Mouse (Mus musculus): ENCODE results near the gene Pglyrp1.

The Pglyrp1 gene

DNA sequence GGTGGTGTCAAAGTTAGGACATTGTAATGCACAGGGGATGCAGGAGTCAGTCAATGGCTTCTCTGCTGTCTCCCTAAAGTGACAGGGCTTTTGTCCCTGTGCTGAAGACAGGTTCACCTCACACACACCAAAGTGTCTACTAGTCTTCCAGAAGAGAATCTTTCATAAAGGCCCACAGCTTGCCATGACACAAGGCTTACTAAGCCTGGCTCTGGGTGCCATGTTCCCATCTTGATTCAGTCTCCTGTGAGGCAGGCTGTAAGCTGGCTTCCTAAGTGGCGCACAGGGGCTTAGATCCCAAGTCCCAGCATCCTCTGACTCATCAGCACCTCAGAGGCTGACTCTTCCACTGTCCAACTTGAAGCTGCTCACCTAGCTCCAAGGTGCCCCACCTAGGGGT, 15.8 kb downstream of the Pglyrp1 start:
- no peak for DNase-seq

DNA sequence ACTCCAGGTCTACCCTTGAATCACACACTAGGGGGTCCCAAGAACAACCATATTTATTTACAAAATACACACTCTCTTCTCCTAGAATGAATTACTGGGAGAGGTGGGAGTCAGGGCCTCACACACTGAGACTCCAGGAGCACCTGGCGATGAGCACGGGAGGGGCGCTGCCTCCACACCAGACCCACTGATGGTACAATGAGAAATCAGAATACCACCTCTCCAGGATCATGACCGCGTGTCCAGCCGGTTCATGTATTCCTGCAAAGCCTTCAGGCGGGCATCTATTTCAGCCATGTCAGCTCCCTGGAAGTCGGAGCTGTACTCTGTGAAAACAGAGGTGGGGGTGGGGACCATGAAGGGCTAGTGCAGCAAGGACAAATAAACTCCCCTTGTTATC, 19.7 kb downstream of the Pglyrp1 start:
- no peak for DNase-seq

DNA sequence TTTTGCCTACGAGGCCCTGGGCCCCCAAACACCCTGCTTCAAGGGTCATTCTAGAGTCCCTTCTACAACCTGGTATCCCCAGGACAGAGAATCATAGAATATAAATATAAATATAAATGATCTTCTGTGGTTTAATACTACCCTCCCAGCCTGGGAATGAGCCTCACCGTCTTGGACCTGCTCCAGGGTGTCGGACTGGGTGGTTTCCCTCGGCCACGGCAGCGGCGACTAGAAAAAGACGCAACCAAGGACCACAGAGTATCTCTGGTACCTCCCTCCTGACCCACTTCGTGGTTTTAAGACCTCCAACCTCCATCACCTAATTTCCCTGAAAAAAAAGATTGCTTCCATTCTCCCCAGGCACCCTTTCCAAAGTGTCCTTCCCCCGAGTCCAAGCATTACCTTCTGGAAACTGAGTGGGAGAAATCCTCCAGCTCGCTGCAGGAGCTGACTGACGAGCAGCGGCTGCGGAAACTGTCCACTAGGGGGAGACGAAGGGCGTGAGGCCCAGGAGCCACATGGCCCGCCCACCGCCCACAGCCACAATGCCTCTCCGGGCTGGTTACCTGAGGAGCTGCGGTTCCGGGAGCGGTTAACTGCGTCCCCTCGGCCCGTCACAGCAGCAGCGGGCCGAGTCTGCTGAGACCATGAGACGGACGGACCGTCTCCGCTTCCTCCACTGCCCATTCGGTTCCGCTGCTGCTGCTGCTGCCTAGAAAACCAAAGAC, 20.9 kb downstream of the Pglyrp1 start:
- peak; percentile 88 for DNase-seq

DNA sequence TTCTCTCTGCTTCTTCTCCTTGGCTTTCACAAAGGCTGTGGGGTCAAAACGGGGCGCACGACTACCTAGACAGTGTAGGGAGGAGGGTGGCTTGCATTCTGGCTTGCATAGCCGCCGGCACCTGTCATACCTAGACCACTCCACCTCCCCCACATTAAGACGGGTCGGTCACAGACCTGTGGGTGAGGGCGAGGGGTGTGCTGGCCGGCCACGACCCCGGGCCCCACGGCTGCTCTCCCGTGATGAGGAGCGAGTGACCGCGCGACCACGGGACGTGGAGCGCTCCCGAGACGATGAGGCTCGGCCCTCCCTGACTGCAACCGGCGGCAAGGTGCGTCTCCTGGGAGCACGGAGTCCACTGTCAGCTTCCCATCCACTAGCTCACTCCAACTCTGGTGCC, 21.9 kb downstream of the Pglyrp1 start:
- no peak for DNase-seq

DNA sequence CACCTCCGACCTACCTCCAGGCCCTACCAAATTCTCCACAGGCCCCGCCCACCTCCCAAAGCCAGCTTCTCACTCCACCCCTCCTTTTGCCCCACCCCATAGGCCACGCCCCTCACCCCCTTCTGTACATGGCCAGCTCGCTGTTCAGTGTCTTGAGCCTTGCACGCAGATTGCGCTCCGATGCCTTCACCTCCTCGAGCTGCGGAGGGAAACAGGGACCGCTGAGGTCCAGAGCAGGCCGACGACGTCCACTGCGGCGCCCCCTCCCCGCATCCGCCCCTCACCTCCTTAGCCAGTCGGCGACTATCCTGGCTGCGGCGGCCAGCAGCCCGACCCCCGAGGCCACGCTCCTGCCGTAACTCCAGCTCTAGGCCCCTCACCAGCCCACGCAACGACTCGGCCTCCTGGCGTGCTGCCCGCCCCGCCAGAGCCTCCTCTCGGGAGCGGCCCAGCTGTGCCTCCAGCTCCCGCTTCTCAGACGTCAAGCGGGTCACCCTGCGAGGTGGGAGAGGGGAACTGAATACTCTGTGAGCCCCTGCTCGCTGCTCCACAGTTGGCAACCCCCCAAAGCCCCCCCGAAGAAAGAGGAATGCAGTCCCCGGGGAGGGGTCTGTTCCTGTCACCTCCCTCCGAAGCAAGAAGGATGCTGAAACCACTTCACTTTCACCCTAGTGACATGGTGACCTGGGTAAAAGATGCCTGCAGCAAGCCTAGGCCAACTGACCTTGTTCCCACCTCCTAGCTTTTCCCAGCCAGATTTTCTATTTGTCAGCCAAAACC, 22.7 kb downstream of the Pglyrp1 start:
- DNase-seq: peak; percentile 66

DNA sequence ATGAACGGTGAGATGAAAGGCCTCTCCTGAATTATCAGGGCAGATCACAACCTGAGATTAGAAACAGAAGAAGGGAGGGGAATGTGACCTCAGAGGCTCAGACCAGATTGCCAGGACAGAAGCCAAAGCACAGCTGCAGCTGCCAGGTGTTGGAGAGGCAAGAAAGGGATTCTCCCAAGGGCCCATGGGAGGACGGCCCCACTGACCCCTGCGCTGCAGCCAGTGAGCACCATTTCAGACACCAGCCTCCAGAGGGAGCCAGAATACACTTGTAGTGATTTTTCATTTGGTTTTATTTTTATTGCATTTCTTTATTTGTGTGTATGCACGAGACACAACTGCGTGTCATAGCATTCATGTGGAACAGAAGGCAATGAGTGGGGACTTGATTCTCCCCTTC, 25.4 kb downstream of the Pglyrp1 start:
- DNase-seq: peak; percentile 64

DNA sequence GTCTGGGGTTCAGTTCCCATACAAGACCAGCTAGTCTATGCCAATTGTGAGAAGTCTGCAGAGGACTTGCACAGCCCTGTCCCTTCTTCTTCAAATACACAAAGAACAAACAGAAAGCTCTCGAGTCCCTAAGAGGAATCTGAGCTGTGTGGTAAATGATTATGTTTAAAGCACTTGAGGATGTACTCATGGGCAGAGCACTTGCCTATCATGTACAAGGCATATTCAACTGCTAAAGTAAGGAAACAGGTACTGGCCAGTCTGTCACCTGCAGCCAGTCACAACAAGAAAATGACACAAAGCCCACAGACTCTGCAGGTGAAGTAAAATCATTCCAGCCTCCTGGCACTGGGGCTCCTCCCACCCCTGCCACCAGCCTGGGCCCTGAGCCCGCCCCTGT, 29.4 kb downstream of the Pglyrp1 start:
- DNase-seq: no peak

DNA sequence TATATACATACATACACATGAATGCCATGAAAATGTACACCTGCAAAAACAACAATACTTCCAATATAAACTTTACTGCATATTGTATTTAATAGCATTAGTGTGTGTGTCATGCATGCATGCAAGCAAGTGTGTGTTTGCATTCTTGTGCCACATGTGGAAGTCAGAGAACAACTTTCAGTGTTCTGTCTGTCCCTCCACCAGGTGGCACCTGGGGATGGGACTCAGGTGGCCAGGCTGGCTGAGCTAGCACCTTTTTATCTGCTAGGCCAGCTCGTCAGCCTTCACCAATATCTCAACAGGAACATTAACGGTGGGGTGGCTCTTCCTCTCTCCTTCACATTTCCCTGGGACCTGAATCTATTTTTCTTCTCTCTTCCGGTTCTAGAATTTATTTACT, 31.4 kb downstream of the Pglyrp1 start:
- no peak for DNase-seq

DNA sequence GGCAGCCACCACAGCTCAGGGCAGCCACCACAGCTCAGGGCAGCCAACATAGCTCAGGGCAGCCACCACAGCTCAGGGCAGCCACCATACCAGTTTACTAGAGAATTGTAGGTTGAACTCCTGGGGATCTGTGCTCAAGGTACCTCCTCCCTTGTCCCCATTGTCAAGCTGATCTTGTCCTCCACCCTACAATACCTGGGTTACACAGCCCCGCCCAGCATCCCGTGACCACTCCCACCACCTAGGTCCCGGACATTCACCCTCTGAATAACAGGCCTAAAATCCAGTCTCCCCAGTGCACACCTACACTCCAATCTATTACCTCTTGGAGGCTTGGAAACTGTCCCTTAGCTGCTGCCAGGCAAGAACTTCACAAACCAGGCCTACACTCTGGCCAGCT, 33.8 kb downstream of the Pglyrp1 start:
- no peak for DNase-seq

DNA sequence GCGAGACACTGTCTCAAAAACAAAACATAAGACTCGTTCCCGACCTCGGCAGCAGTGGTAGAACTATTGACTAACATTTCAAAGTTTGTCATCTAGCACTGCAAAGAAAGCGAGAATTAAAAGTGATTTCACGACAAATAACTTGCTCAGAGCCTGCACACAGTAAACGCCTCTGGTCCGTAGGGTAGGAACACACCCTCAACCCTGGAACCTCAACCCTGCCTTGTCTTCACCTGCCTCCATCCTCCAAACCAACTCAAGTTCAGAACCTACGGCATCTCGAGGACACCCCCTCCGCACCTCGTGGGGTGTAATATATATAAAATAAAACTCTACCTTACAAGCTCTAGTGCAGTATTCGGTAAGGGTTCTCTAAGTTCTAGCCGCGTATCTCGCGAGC, 38.7 kb downstream of the Pglyrp1 start:
- DNase-seq: no peak

DNA sequence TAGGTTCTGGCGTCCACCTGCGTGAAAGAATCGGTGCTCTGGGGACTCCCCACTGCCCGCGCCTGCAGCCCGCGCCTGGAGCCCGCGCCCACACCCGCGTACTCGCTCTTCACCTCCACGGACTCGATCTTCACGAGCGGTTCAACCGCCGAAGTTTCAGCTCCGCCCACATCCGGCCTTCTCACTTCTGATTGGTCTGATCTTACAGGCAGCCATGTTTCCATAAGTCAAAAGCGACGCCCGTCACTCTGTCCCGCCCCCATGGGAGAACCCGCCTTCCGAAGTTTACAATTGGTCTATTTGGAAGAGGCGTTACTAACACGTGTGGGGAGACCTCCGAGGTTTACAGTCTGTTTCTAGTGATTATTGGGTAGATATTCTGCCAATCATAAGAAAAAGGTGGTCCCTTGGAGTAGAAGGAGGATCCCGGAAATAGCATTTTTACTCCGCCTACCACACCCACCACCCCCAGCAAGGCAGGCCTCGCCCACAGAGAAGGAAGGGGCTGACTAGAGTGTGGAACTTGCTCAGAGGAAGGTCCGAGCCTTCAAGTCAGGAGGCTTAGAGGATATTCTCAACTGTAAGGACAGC, 39.2 kb downstream of the Pglyrp1 start, which contains the start of gene Ccdc61:
Gene Ccdc61 (minus strand): TSS at position 175 of the 591 bp plus-strand sequence.
- DNase-seq: peak; percentile 100

DNA sequence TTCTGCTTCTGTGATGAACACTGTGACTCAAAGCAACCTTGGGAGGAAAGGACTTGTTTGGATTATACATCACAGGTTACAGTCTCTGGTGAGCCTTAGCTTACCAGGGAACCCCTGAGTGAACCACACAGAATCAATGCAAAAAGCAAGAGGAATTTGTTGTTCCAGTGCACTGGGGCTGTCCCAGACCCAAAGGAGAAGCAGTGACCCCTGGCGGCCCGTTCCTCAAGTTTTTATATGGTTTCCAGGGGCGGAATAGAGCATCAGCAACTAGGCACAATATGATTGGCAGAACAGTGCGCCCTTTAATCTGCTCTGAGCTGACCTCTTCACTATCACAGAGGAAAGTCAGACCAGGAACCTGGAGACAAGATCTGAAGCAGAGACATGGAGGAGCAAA, 45.1 kb downstream of the Pglyrp1 start:
- no peak for DNase-seq

DNA sequence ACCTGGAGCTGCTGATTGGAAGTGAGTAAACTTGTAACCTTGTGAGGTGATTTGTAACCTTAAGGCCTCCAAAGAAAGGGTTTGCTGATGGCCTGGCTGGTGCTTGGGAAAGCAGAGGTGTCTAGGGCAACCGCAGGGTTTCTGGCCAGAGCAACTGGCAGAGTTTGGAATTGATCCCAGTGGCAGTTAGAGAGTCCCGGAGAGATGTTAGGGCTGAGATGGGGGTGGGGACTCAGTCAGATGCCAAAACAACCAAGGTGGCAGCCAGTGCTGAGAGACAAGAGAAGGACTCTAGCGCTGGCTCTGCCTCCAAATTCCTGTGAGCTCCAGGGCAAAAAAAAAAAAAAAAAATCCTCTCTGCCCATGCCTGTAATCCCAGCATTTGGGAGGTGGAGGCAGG, 46.8 kb downstream of the Pglyrp1 start:
- no peak for DNase-seq

DNA sequence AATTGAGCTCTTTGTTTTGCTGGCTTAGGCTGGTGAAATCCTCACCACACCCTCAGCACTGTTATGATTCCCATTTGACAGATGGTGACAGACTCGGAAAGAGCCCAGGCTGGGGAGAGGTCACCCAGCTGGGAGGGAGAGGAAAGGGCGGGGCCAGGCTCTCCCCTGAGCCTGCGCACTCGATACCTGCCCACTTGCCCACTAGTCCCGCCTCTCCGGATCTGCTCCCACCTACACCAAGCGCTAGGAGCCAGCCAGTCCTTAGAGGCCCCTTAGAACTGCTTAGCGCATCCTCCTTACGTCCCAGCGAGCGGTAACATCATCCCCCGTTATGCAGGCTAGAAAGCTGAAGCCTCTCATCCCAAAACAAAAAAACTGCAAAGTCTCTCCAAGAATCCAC, 49.9 kb downstream of the Pglyrp1 start:
- peak; percentile 60 for DNase-seq

DNA sequence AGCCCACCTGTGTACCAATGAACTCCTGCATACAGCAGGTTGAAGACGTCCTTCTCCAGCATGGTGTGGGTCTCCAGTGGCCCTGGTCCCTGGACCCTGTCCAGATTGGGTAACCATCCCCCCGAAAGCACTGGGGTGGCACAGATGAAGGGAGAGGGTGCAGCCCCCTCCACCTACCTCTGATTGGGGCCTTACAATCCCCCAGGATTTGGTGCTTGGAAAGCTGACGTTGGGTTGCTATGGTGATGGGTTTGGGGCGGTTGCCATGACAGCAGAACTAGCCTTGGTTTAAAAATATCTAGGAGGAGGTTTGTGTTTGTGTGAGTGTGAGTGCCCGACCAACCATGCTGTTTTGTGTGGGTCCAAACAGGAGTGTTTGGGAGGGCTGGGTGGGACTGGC, 51.7 kb downstream of the Pglyrp1 start:
- peak; percentile 53 for DNase-seq

DNA sequence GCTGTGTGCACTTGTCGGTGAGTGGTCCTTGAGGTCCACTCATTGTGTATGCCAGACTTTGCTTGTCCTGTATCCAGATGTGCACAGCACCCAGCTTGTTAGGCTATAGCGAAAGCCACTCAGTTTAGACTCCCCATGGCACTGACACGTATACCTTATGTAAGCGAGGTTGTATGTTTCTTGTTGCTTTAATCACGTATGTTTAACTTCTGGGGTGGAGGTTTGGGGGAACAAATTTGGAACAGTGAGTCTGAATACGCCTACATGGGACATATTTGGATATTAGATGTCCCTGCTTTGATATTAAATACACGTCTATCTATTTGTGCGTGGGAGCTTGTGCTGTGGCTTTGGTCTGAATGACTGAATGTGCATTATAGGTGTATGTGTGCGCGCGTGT, 52.1 kb downstream of the Pglyrp1 start:
- DNase-seq: no peak

DNA sequence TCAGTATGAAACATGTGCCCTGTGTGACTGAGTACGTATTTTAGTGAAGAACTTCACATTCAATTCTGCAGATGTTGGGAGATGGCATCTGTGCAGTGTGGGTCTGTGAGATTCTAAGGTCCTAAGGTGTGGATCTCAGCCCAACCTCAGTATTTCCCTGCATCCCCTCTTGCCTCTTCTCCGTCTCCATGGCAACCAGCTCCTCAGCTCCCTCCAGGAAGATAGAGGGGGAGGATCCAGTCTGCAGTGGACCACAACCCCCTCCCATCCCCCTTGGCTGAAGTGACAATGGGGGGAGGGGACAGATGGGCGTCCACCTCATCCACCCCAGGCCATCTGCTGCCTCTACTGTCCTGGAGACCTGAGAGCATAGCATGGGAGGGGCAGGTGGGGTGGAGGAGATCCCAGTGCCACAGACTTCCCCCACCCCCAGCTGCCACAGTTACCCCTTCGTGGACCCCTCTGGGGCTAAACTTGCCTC, 52.6 kb downstream of the Pglyrp1 start:
- peak; percentile 66 for DNase-seq

DNA sequence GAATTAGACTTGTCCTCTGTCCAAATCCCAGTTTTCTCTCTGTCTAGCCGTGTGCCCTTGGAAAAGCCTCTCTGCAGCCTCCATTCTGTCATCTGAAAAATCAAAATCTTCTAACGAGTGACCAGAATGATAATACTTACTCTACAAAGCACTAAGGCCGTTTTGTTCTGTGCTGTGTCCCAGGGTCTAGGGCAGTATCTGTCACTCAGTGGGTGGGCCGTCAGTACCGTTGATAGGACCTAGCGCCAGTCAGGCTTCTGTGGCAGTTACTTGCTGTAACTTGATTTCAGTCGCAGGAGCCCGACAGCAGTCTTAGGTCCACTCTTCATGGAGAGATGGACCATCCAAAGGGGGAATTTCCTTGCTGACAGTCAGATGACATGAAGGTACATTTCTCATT, 53.2 kb downstream of the Pglyrp1 start:
- DNase-seq: peak; percentile 23

DNA sequence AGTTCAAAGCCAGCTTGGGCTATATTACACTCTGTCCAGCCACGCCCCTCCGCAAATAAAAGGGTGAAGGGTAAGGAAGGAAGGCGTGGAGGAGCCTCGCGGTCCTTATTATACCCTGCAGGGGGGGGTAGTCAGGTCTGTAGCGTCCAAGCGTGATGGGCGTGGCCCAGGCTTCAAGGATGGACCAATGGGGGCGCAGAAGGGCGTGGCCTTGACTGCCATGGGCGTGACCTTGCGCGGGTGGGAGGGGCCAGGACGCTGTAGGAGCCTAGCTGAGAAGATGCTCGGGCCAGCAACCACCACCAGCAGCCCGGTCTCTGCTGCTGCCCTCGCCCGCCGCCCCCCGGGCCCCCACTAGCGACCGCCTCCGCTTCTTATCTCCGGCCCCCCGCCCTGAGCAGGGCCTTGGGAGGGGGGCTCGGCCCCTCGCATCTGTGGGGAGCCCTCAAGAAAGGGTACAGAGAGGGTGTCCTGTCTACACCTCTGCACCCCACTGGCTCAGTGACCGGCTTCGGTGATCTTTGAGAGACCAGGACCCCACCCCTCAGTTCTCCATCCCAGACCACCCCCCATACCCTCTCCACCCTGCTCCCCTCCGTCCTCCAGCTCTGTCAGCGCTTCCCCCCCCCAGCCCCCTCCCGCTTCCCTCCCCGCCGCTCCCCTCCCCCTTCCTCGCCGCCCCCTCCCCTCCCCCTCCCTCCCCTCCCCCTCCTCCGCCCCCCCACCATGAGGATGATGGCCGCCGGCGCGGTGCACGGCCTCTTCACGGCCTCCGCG, 54.2 kb downstream of the Pglyrp1 start, which contains the start of gene Nova2:
Gene Nova2 (plus strand): TSS at position 727 of the 777 bp plus-strand sequence.
- DNase-seq: peak; percentile 95

DNA sequence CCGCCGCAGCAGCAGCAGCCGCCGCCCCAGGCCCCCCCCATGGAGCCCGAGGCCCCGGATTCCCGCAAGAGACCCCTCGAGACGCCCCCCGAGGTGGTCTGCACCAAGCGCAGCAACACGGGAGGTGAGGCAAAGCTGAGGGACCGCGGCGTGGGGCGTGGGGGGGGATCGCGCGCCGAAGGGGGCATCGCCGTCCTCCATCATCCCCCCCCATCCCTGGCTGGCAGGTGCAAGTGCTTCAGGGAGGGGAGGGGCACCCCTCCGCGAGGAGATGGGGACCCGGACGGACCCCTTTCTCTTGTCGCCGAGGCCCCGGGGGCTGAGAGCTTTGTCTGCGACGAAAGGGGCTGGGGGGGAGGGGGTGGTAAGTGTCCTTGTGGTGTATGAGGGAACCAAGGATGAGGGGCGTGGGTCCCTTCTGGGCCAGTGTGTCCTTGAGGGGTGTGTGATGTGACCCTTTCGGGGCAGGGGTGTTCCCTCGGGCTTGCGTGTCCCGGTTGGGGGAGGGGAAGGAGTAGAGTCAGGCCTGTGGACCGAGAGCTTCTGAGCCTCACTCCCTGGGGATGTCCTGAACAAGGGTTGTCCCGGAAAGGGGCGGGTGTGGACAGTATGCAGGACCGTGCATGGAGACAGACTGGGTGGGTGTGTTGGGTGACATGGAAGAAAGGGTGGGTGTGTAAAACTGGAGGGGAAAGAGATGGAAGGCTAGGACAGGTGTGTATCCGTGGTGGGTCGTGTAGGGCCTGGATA, 55.1 kb downstream of the Pglyrp1 start:
- peak; percentile 62 for DNase-seq

DNA sequence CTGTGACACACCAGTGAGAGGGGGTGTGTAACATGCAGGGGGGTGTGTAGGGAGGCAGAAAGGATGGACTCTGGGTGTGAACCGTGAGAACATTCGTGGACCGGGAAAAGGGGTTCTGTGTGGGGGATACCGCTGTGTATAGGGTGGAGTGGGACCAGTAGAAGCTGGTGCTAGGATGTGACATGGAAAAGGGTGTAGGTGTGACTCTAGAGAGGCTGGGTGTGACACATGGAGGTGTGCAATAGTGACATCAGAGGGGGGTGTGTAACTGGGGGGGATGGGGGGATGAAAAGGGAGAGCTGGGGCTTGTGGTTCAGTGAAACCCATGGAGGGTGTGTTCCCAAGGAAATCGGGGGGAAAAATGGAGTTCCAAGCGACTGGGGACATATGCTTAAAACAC, 55.8 kb downstream of the Pglyrp1 start:
- no peak for DNase-seq

DNA sequence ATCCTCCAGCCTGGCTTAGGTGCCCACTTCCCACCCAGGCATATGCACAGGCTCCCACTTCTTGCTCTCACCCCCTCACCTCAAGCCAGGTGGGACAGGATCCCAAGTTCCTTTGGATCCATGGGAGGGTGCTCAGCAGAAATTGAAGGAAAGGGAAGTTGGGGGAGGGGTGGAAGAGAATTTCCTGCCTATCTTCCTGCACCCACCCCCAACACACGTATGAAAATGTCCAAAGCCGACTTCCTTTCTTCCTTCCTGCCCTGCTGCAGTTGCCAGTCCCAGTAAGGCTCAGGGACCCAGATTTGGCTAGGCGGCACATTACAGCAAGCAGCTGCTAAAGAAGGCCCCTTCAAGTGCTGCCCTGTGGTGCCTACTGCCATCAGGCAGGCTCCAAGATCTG, 56.6 kb downstream of the Pglyrp1 start:
- no peak for DNase-seq
